Mouse (Mus musculus): Measurements from ENCODE around the gene Phactr2. TPM values are rescaled to one million over a fixed set of nuclear protein-coding genes. Genes with fewer than 3 reads are reported as not detected.

Gene Phactr2
- polyA plus RNA-seq, 1 experiment from 2014 or later, result 28.8 TPM

- DNase-seq (ENCODE audit: low spot score), result no peak
- Histone ChIP-seq H3K9me3 (ENCODE audit: control insufficient read depth, low read length) (no peaks in the 10 kb centered on the region), H3K27me3 (ENCODE audit: control insufficient read depth, insufficient read depth, low read length) (no peaks in the 10 kb centered on the region), H3K9ac (ENCODE audit: low read length) (no peak overlapping the region), H3K36me3 (ENCODE audit: control insufficient read depth, insufficient read depth, low read length) (no peaks in the 10 kb centered on the region), H3K4me3 (ENCODE audit: low read depth, low read length) (no peak overlapping the region), H3K27ac (replicated peaks; ENCODE audit: low read depth, low read length) (no peak overlapping the region), H3K4me2 (ENCODE audit: low read depth, severe bottlenecking) (no peak overlapping the region), H3K4me1 (ENCODE audit: control insufficient read depth, insufficient read depth, low read length) (no peaks in the 10 kb centered on the region)
- WGBS, result 89% methylated on average over 19 of the region's 19 CpGs
- no peak for ATAC-seq (ENCODE audit: insufficient number of reproducible peaks, low FRiP score, low TSS enrichment, low read depth)
Observed at GRCm38 (mm10) chr10:13412202-13412923, 61.8 kb downstream of the Phactr2 start.

GRCm38 (mm10) chr10:13411056-13411455 lies 63.2 kb downstream of the Phactr2 start:
- Histone ChIP-seq H3K4me1 (ENCODE audit: control insufficient read depth, insufficient read depth, low read length) (no peaks in the 10 kb centered on the region), H3K27me3 (ENCODE audit: control insufficient read depth, insufficient read depth, low read length) (no peaks in the 10 kb centered on the region), H3K4me3 (ENCODE audit: low read depth, low read length) (no peak overlapping the region), H3K36me3 (ENCODE audit: control insufficient read depth, insufficient read depth, low read length) (no peaks in the 10 kb centered on the region), H3K9ac (ENCODE audit: low read length) (no peak overlapping the region), H3K9me3 (ENCODE audit: control insufficient read depth, low read length) (no peaks in the 10 kb centered on the region), H3K4me2 (ENCODE audit: low read depth, severe bottlenecking) (no peak overlapping the region), H3K27ac (replicated peaks; ENCODE audit: low read depth, low read length) (no peak overlapping the region)
- DNase-seq (ENCODE audit: low spot score) (no peak), ATAC-seq (ENCODE audit: insufficient number of reproducible peaks, low FRiP score, low TSS enrichment, low read depth) (no peak)
- WGBS, result 96% methylated on average over 3 of the region's 3 CpGs

GRCm38 (mm10) chr10:13401971-13402370 lies 72.2 kb downstream of the Phactr2 start:
- Histone ChIP-seq H3K9ac (ENCODE audit: low read length) (no peak overlapping the region), H3K27me3 (ENCODE audit: control insufficient read depth, insufficient read depth, low read length) (no peaks in the 10 kb centered on the region), H3K36me3 (ENCODE audit: control insufficient read depth, insufficient read depth, low read length) (no peaks in the 10 kb centered on the region), H3K4me1 (ENCODE audit: control insufficient read depth, insufficient read depth, low read length) (no peaks in the 10 kb centered on the region), H3K27ac (replicated peaks; ENCODE audit: low read depth, low read length) (no peak overlapping the region), H3K4me2 (ENCODE audit: low read depth, severe bottlenecking) (no peak overlapping the region), H3K9me3 (ENCODE audit: control insufficient read depth, low read length) (no peaks in the 10 kb centered on the region), H3K4me3 (ENCODE audit: low read depth, low read length) (no peak overlapping the region)
- DNase-seq (ENCODE audit: low spot score) (peak; percentile 80), ATAC-seq (ENCODE audit: insufficient number of reproducible peaks, low FRiP score, low TSS enrichment, low read depth) (no peak)
- WGBS, result 86% methylated on average over 1 of the region's 1 CpGs

- H3K9me3 ChIP-seq (ENCODE audit: control insufficient read depth, low read length), result no peaks in the 10 kb centered on the region
- WGBS, result 84% methylated on average over 3 of the region's 3 CpGs
- no peak for DNase-seq (ENCODE audit: low spot score)
- no peak overlapping the region for H3K4me2 ChIP-seq (ENCODE audit: low read depth, severe bottlenecking)
- H3K4me3 ChIP-seq (ENCODE audit: low read depth, low read length), result no peak overlapping the region
- H3K27ac ChIP-seq (replicated peaks; ENCODE audit: low read depth, low read length), result no peak overlapping the region
- no peak overlapping the region for H3K9ac ChIP-seq (ENCODE audit: low read length)
- no peaks in the 10 kb centered on the region for H3K36me3 ChIP-seq (ENCODE audit: control insufficient read depth, insufficient read depth, low read length)
- no peaks in the 10 kb centered on the region for H3K4me1 ChIP-seq (ENCODE audit: control insufficient read depth, insufficient read depth, low read length)
- no peaks in the 10 kb centered on the region for H3K27me3 ChIP-seq (ENCODE audit: control insufficient read depth, insufficient read depth, low read length)
- ATAC-seq (ENCODE audit: insufficient number of reproducible peaks, low FRiP score, low TSS enrichment, low read depth), result no peak
Observed at GRCm38 (mm10) chr10:13395753-13396152, 78.5 kb downstream of the Phactr2 start.

- 82% methylated on average over 4 of the region's 4 CpGs for WGBS
- Histone ChIP-seq H3K9me3 (ENCODE audit: control insufficient read depth, low read length) (no peaks in the 10 kb centered on the region), H3K27ac (replicated peaks; ENCODE audit: low read depth, low read length) (no peak overlapping the region), H3K4me3 (ENCODE audit: low read depth, low read length) (no peak overlapping the region), H3K4me1 (ENCODE audit: control insufficient read depth, insufficient read depth, low read length) (0 out of 2 replicates have a peak, but pooled peaks cover 1% of the 10 kb centered on the region), H3K36me3 (ENCODE audit: control insufficient read depth, insufficient read depth, low read length) (no peaks in the 10 kb centered on the region), H3K9ac (ENCODE audit: low read length) (no peak overlapping the region), H3K27me3 (ENCODE audit: control insufficient read depth, insufficient read depth, low read length) (no peaks in the 10 kb centered on the region), H3K4me2 (ENCODE audit: low read depth, severe bottlenecking) (no peak overlapping the region)
- DNase-seq (ENCODE audit: low spot score) (no peak), ATAC-seq (ENCODE audit: insufficient number of reproducible peaks, low FRiP score, low TSS enrichment, low read depth) (no peak)
Observed at GRCm38 (mm10) chr10:13394000-13394399, 80.2 kb downstream of the Phactr2 start.

GRCm38 (mm10) chr10:13388116-13388922 lies 85.9 kb downstream of the Phactr2 start:
- H3K27ac ChIP-seq (replicated peaks; ENCODE audit: low read depth, low read length), result no peak overlapping the region
- H3K27me3 ChIP-seq (ENCODE audit: control insufficient read depth, insufficient read depth, low read length), result no peaks in the 10 kb centered on the region
- H3K36me3 ChIP-seq (ENCODE audit: control insufficient read depth, insufficient read depth, low read length), result no peaks in the 10 kb centered on the region
- ATAC-seq (ENCODE audit: insufficient number of reproducible peaks, low FRiP score, low TSS enrichment, low read depth) (peak; percentile 70; the same call in 1 of the 2 replicates), DNase-seq (ENCODE audit: low spot score) (peak; percentile 53)
- no peaks in the 10 kb centered on the region for H3K9me3 ChIP-seq (ENCODE audit: control insufficient read depth, low read length)
- no peak overlapping the region for H3K9ac ChIP-seq (ENCODE audit: low read length)
- peak overlapping the region; percentile 46 for H3K4me2 ChIP-seq (ENCODE audit: low read depth, severe bottlenecking)
- 5% methylated on average over 11 of the region's 11 CpGs for WGBS
- H3K4me3 ChIP-seq (ENCODE audit: low read depth, low read length), result peak overlapping the region; percentile 22; the same call in 1 of the 2 replicates
- peaks cover 7% of the 10 kb centered on the region; the same call in 1 of the 2 replicates for H3K4me1 ChIP-seq (ENCODE audit: control insufficient read depth, insufficient read depth, low read length)

- H3K27ac ChIP-seq (replicated peaks; ENCODE audit: low read depth, low read length), result no peak overlapping the region
- H3K9me3 ChIP-seq (ENCODE audit: control insufficient read depth, low read length), result no peaks in the 10 kb centered on the region
- no peaks in the 10 kb centered on the region for H3K36me3 ChIP-seq (ENCODE audit: control insufficient read depth, insufficient read depth, low read length)
- DNase-seq (ENCODE audit: low spot score) (peak; percentile 30), ATAC-seq (ENCODE audit: insufficient number of reproducible peaks, low FRiP score, low TSS enrichment, low read depth) (no peak)
- no peaks in the 10 kb centered on the region for H3K27me3 ChIP-seq (ENCODE audit: control insufficient read depth, insufficient read depth, low read length)
- peaks cover 7% of the 10 kb centered on the region; the same call in 1 of the 2 replicates for H3K4me1 ChIP-seq (ENCODE audit: control insufficient read depth, insufficient read depth, low read length)
- 28% methylated on average over 3 of the region's 3 CpGs for WGBS
- H3K4me2 ChIP-seq (ENCODE audit: low read depth, severe bottlenecking), result no peak overlapping the region
- no peak overlapping the region for H3K9ac ChIP-seq (ENCODE audit: low read length)
- no peak overlapping the region for H3K4me3 ChIP-seq (ENCODE audit: low read depth, low read length)
Observed at GRCm38 (mm10) chr10:13384866-13385265, 89.3 kb downstream of the Phactr2 start.

GRCm38 (mm10) chr10:13377895-13378294 lies 96.3 kb downstream of the Phactr2 start:
- DNase-seq (ENCODE audit: low spot score) (no peak), ATAC-seq (ENCODE audit: insufficient number of reproducible peaks, low FRiP score, low TSS enrichment, low read depth) (no peak)
- Histone ChIP-seq H3K9ac (ENCODE audit: low read length) (no peak overlapping the region), H3K4me1 (ENCODE audit: control insufficient read depth, insufficient read depth, low read length) (0 out of 2 replicates have a peak, but pooled peaks cover 2% of the 10 kb centered on the region), H3K9me3 (ENCODE audit: control insufficient read depth, low read length) (no peaks in the 10 kb centered on the region), H3K27me3 (ENCODE audit: control insufficient read depth, insufficient read depth, low read length) (no peaks in the 10 kb centered on the region), H3K4me3 (ENCODE audit: low read depth, low read length) (no peak overlapping the region), H3K4me2 (ENCODE audit: low read depth, severe bottlenecking) (no peak overlapping the region), H3K27ac (replicated peaks; ENCODE audit: low read depth, low read length) (no peak overlapping the region), H3K36me3 (ENCODE audit: control insufficient read depth, insufficient read depth, low read length) (no peaks in the 10 kb centered on the region)
- WGBS, result 81% methylated on average over 1 of the region's 1 CpGs

Measured in limb, embryonic 11.5 days (tissue).